Mouse (Mus musculus): ENCODE results near the gene Pus1. TPM values are rescaled to one million over a fixed set of nuclear protein-coding genes. Genes with fewer than 3 reads are reported as not detected.
"Not testable (repeated sequence)": the region's sequence is repeated elsewhere in the genome, so short reads cannot be mapped to it uniquely, and the experiment has no call there.

Gene Pus1
- polyA plus RNA-seq, 1 experiment = 28.8 TPM

DNA sequence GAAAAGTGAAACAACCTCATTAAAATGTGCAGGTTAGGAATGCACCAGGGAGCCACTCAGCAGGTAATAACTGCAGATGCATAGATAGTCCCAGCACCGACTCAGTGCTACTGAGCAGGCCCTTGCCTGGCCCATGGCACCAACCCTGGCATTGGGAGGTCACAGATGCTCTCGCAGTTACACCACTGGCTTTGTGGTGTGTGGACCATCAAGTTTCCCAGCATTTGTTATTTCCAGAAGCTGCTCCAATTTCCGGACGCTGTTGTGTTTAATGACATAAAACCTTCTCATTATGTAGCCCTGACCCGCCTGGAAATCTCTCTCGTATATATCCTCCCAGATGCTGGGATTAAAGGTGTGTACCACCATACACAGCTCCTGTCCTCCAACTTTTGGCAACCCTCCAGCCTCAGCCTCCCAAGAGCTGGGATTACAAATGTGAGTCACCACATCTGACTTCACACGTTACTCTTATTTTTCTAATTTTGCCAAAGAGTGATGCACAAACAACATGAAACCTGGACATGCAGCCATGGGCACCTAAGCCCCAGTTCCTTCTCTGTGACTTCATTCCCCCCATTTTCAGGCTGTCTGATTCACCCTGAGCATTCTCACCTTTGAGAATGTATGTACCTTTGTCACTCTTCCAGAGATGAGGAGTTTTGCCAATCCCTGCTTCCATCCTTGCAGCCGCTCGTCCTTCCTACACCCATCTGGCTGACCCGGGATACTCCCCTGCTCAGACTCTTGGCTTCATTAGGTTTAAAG lies 486 bp upstream of the Pus1 start:
- peaks cover 3% of the 10 kb centered on the region for H3K4me1 ChIP-seq (ENCODE audit: control insufficient read depth, insufficient read depth, low read length)
- H3K4me3 ChIP-seq (replicated peaks; ENCODE audit: insufficient read depth, low read depth, low read length) = peak overlapping the region; percentile 83
- peak in 1 of 2 experiments; percentile 45 for DNase-seq
- TF ChIP-seq CTCF (IDR thresholded peaks at IDR 0.05; ENCODE audit: borderline replicate concordance, insufficient read depth, low read depth, low read length) (no peak), POLR2A (IDR thresholded peaks at IDR 0.05; ENCODE audit: borderline replicate concordance, insufficient read depth, low read length) (no peak)
- H3K27me3 ChIP-seq (ENCODE audit: control insufficient read depth, insufficient read depth, low read length) = no peaks in the 10 kb centered on the region
- 0 out of 2 replicates have a peak overlapping the region, but pooled peaks have one; percentile 4 for H3K27ac ChIP-seq (ENCODE audit: insufficient read depth, low read length)
- WGBS = 38% methylated on average over 10 of the region's 10 CpGs

- no peaks in the 10 kb centered on the region for H3K4me1 ChIP-seq (ENCODE audit: control insufficient read depth, insufficient read depth, low read length)
- peak overlapping the region; percentile 83 for H3K4me3 ChIP-seq (replicated peaks; ENCODE audit: insufficient read depth, low read depth, low read length)
- no peak for DNase-seq
- TF ChIP-seq CTCF (IDR thresholded peaks at IDR 0.05; ENCODE audit: borderline replicate concordance, insufficient read depth, low read depth, low read length) (no peak), POLR2A (IDR thresholded peaks at IDR 0.05; ENCODE audit: borderline replicate concordance, insufficient read depth, low read length) (no peak)
- WGBS = 24% methylated on average over 15 of the region's 15 CpGs
- H3K27me3 ChIP-seq (ENCODE audit: control insufficient read depth, insufficient read depth, low read length) = no peaks in the 10 kb centered on the region
- H3K27ac ChIP-seq (ENCODE audit: insufficient read depth, low read length) = no peak overlapping the region
Observed at GRCm38 (mm10) chr5:110779276-110779997, 1.0 kb downstream of the Pus1 start.

GRCm38 (mm10) chr5:110778263-110778662 lies 2.2 kb downstream of the Pus1 start:
- Histone ChIP-seq H3K27ac (ENCODE audit: insufficient read depth, low read length) (no peak overlapping the region), H3K27me3 (ENCODE audit: control insufficient read depth, insufficient read depth, low read length) (no peaks in the 10 kb centered on the region), H3K4me1 (ENCODE audit: control insufficient read depth, insufficient read depth, low read length) (no peaks in the 10 kb centered on the region), H3K4me3 (replicated peaks; ENCODE audit: insufficient read depth, low read depth, low read length) (no peak overlapping the region)
- 64% methylated on average over 12 of the region's 12 CpGs for WGBS
- DNase-seq = no peak
- TF ChIP-seq POLR2A (IDR thresholded peaks at IDR 0.05; ENCODE audit: borderline replicate concordance, insufficient read depth, low read length) = no peak
- no peak for TF ChIP-seq CTCF (IDR thresholded peaks at IDR 0.05; ENCODE audit: borderline replicate concordance, insufficient read depth, low read depth, low read length)

DNA sequence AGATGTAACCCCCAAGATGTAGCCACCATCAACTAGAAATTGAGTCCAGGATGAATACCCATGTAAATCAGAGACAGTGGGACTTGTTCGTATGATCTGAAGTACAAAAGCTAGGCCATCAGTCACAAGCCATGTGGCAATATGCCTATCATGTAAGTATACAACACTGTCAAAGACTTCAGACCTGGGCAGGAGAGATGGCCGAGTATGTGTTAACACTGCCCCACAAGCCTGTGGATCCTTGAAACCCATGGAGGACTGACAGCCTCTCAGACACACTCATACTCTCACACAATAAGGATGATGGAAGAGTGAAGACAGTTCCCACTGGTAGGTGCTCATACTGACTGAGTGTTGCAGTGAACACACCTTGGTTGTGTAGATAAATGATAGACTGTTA lies 4.3 kb downstream of the Pus1 start:
- DNase-seq = no peak
- no peak overlapping the region for H3K27ac ChIP-seq (ENCODE audit: insufficient read depth, low read length)

DNA sequence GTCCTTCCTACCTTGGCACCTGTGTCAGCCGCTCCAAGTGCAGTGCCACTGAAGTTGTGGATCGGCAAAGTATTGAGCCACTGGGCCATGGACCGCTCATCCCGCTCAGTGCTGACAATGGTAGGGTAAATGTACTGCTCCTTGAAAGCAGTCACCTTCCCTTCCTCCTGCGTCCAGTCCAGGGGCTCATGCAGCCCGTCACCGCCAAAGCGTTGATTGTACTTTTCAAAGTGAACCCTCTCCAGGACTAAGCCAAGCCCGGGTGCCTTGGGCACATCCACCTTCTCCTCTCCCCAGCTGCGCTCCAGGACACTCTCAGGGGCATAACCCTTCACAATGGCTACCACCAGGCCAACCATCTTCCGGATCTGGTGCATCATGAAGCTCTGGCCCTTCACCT lies 5.9 kb downstream of the Pus1 start:
- Histone ChIP-seq H3K27me3 (ENCODE audit: control insufficient read depth, insufficient read depth, low read length) (no peaks in the 10 kb centered on the region), H3K4me1 (ENCODE audit: control insufficient read depth, insufficient read depth, low read length) (no peaks in the 10 kb centered on the region), H3K4me3 (replicated peaks; ENCODE audit: insufficient read depth, low read depth, low read length) (no peak overlapping the region), H3K27ac (ENCODE audit: insufficient read depth, low read length) (no peak overlapping the region)
- TF ChIP-seq POLR2A (IDR thresholded peaks at IDR 0.05; ENCODE audit: borderline replicate concordance, insufficient read depth, low read length) (no peak), CTCF (IDR thresholded peaks at IDR 0.05; ENCODE audit: borderline replicate concordance, insufficient read depth, low read depth, low read length) (no peak)
- WGBS = 96% methylated on average over 11 of the region's 11 CpGs
- DNase-seq = no peak

More for the DNA sequence above, 4.3 kb downstream of the Pus1 start:
- TF ChIP-seq CTCF (IDR thresholded peaks at IDR 0.05; ENCODE audit: borderline replicate concordance, insufficient read depth, low read depth, low read length) (no peak), POLR2A (IDR thresholded peaks at IDR 0.05; ENCODE audit: borderline replicate concordance, insufficient read depth, low read length) (no peak)
- Histone ChIP-seq H3K27me3 (ENCODE audit: control insufficient read depth, insufficient read depth, low read length) (no peaks in the 10 kb centered on the region), H3K4me3 (replicated peaks; ENCODE audit: insufficient read depth, low read depth, low read length) (no peak overlapping the region), H3K4me1 (ENCODE audit: control insufficient read depth, insufficient read depth, low read length) (no peaks in the 10 kb centered on the region)
- 87% methylated on average over 2 of the region's 2 CpGs for WGBS

DNA sequence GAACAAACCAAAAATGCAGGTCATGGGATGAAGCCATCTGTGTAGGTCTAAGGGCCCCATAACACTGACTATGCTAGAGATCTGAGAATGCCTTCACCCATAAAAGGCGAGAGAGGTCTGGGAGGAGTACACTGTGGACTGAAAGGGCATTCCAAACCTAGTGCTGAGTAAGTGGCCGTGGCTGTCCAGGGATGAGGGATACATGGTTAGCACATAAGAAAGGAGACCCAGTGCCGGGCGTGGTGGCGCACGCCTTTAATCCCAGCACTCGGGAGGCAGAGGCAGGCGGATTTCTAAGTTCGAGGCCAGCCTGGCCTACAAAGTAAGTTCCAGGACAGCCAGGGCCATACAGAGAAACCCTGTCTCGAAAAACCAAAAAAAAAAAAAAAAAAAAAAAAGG lies 7.5 kb downstream of the Pus1 start:
- WGBS = 91% methylated on average over 10 of the region's 10 CpGs
- DNase-seq; H3K4me1 ChIP-seq (ENCODE audit: control insufficient read depth, insufficient read depth, low read length); H3K4me3 ChIP-seq (replicated peaks; ENCODE audit: insufficient read depth, low read depth, low read length); H3K27ac ChIP-seq (ENCODE audit: insufficient read depth, low read length); H3K27me3 ChIP-seq (ENCODE audit: control insufficient read depth, insufficient read depth, low read length): not testable (repeated sequence)

DNA sequence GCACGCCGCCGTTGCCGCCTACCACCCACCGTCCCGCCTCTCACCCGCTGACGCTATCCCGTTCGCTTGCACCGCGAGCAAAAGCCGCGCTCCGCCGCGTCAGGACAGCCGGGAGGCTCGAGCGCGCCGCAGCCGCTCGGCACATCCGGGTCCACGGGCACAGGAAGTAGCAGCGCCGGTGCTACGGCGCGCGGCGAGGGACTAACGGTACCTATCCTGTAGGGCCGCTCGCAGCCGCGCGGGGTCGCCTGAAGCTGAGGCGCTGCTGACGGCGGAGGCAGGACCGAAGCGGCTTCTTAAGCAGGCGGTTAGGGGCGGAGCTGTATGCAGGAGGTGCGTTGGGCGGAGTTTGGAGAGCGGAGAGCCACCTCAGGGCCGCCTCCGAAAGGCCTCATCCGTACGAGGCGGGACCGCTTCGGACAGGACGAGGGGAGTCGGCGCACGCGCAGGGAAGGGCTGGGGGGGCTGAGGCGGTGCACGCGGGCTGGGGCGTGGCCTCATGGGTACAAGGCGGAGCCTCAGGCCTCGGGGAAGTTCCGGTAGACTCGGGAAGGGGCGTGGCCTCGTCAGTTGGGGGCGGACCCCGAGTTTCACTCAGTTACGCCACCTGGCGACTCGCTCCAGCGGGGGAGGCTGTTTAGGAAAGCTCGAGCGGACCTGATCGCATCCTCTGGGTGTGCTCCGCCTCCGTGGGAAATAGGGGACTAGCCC lies 9.9 kb downstream of the Pus1 start, which contains the start of gene Ep400:
Gene Ep400, minus strand, starts transcription at position 270 of the 711 bp plus-strand sequence.
- H3K4me1 ChIP-seq (ENCODE audit: control insufficient read depth, insufficient read depth, low read length) = 0 out of 2 replicates have a peak, but pooled peaks cover 3% of the 10 kb centered on the region
- no peaks in the 10 kb centered on the region for H3K27me3 ChIP-seq (ENCODE audit: control insufficient read depth, insufficient read depth, low read length)
- H3K4me3 ChIP-seq (replicated peaks; ENCODE audit: insufficient read depth, low read depth, low read length) = peak within 1 kb of the TSS; percentile 79
- DNase-seq = peak; percentile 100
- peak within 1 kb of the TSS; percentile 72 for H3K27ac ChIP-seq (ENCODE audit: insufficient read depth, low read length)
- under 1% methylated on average over 83 of the region's 83 CpGs for whole genome bisulfite sequencing
- TF ChIP-seq POLR2A (IDR thresholded peaks at IDR 0.05; ENCODE audit: borderline replicate concordance, insufficient read depth, low read length) = peak; percentile 81
- TF ChIP-seq CTCF (IDR thresholded peaks at IDR 0.05; ENCODE audit: borderline replicate concordance, insufficient read depth, low read depth, low read length) = peak; percentile 66
